Mouse (Mus musculus): ENCODE data around the gene Gm13283. TPM values are rescaled to one million over a fixed set of nuclear protein-coding genes. Genes with fewer than 3 reads are reported as not detected.

The Gm13283 gene
- polyA plus RNA-seq, 1 experiment from 2014 or later, result 0.36 TPM

Other genes with a start within 250 kb of the Gm13283 start
- not detected in 2 replicates for gene Ifnb1, start 237.3 kb upstream of the Gm13283 start, polyA plus RNA-seq (2016; fragmentation: Nextera tagmentation; extraction: Ambion mirVana)
- gene Ifna15, start 201.9 kb upstream of the Gm13283 start, polyA plus RNA-seq (2016; fragmentation: Nextera tagmentation; extraction: Ambion mirVana), result not detected in 2 replicates
- gene Ifna14, start 188.3 kb upstream of the Gm13283 start, polyA plus RNA-seq (2016; fragmentation: Nextera tagmentation; extraction: Ambion mirVana), result not detected in 2 replicates
- gene Ifna9, start 167.7 kb upstream of the Gm13283 start, polyA plus RNA-seq (2016; fragmentation: Nextera tagmentation; extraction: Ambion mirVana), result not detected in 2 replicates
- gene Ifna12, start 156.7 kb upstream of the Gm13283 start, polyA plus RNA-seq (2016; fragmentation: Nextera tagmentation; extraction: Ambion mirVana), result not detected in 2 replicates
- not detected in 2 replicates for gene C87499, start 125.7 kb upstream of the Gm13283 start, polyA plus RNA-seq (2016; fragmentation: Nextera tagmentation; extraction: Ambion mirVana)
- gene Ifna13, start 115.7 kb upstream of the Gm13283 start, polyA plus RNA-seq (2016; fragmentation: Nextera tagmentation; extraction: Ambion mirVana), result not detected in 2 replicates
- not detected in 2 replicates for gene Ifna16, start 83.2 kb upstream of the Gm13283 start, polyA plus RNA-seq (2016; fragmentation: Nextera tagmentation; extraction: Ambion mirVana)
- not detected in 2 replicates for gene Ifna2, start 76.2 kb upstream of the Gm13283 start, polyA plus RNA-seq (2016; fragmentation: Nextera tagmentation; extraction: Ambion mirVana)
- not detected in 2 replicates for gene Ifnab, start 68.8 kb upstream of the Gm13283 start, polyA plus RNA-seq (2016; fragmentation: Nextera tagmentation; extraction: Ambion mirVana)
- gene Gm26566, start 38.3 kb upstream of the Gm13283 start, polyA plus RNA-seq (2016; fragmentation: Nextera tagmentation; extraction: Ambion mirVana), result 1.1 and 1.2 TPM in 2 replicates
- 83.9 and 88.7 TPM in 2 replicates for gene Klhl9, start 37.7 kb upstream of the Gm13283 start, polyA plus RNA-seq (2016; fragmentation: Nextera tagmentation; extraction: Ambion mirVana)
- 0.30 TPM in 1 of 2 replicates, not detected in the other for gene Gm13271, start 5.3 kb upstream of the Gm13283 start, polyA plus RNA-seq (2016; fragmentation: Nextera tagmentation; extraction: Ambion mirVana)
- not detected in 2 replicates for gene Gm13290, start 13.7 kb downstream of the Gm13283 start, polyA plus RNA-seq (2016; fragmentation: Nextera tagmentation; extraction: Ambion mirVana)
- not detected in 2 replicates for gene Gm13289, start 16.8 kb downstream of the Gm13283 start, polyA plus RNA-seq (2016; fragmentation: Nextera tagmentation; extraction: Ambion mirVana)
- gene Gm13272, start 19.7 kb downstream of the Gm13283 start, polyA plus RNA-seq (2016; fragmentation: Nextera tagmentation; extraction: Ambion mirVana), result not detected in 2 replicates
- 0.21 TPM in 1 of 2 replicates, not detected in the other for gene Ifnz, start 22.0 kb downstream of the Gm13283 start, polyA plus RNA-seq (2016; fragmentation: Nextera tagmentation; extraction: Ambion mirVana)
- gene Gm13276, start 25.6 kb downstream of the Gm13283 start, polyA plus RNA-seq (2016; fragmentation: Nextera tagmentation; extraction: Ambion mirVana), result not detected in 2 replicates
- gene Gm13277, start 28.5 kb downstream of the Gm13283 start, polyA plus RNA-seq (2016; fragmentation: Nextera tagmentation; extraction: Ambion mirVana), result not detected in 2 replicates
- not detected in 2 replicates for gene Gm13278, start 31.4 kb downstream of the Gm13283 start, polyA plus RNA-seq (2016; fragmentation: Nextera tagmentation; extraction: Ambion mirVana)
- gene Gm13275, start 34.4 kb downstream of the Gm13283 start, polyA plus RNA-seq (2016; fragmentation: Nextera tagmentation; extraction: Ambion mirVana), result not detected in 2 replicates
- gene Gm13279, start 37.3 kb downstream of the Gm13283 start, polyA plus RNA-seq (2016; fragmentation: Nextera tagmentation; extraction: Ambion mirVana), result not detected in 2 replicates
- 0.34 and 0.79 TPM in 2 replicates for gene Gm13285, start 39.5 kb downstream of the Gm13283 start, polyA plus RNA-seq (2016; fragmentation: Nextera tagmentation; extraction: Ambion mirVana)
- not detected in 2 replicates for gene Gm13287, start 43.1 kb downstream of the Gm13283 start, polyA plus RNA-seq (2016; fragmentation: Nextera tagmentation; extraction: Ambion mirVana)
- not detected in 2 replicates for gene Gm13288, start 45.4 kb downstream of the Gm13283 start, polyA plus RNA-seq (2016; fragmentation: Nextera tagmentation; extraction: Ambion mirVana)
- not detected in 2 replicates for gene Ifna7, start 56.1 kb downstream of the Gm13283 start, polyA plus RNA-seq (2016; fragmentation: Nextera tagmentation; extraction: Ambion mirVana)
- gene Ifna11, start 59.8 kb downstream of the Gm13283 start, polyA plus RNA-seq (2016; fragmentation: Nextera tagmentation; extraction: Ambion mirVana), result not detected in 2 replicates
- not detected in 2 replicates for gene Ifna6, start 67.3 kb downstream of the Gm13283 start, polyA plus RNA-seq (2016; fragmentation: Nextera tagmentation; extraction: Ambion mirVana)
- gene Ifna5, start 75.4 kb downstream of the Gm13283 start, polyA plus RNA-seq (2016; fragmentation: Nextera tagmentation; extraction: Ambion mirVana), result not detected in 2 replicates
- not detected in 2 replicates for gene Ifna4, start 81.7 kb downstream of the Gm13283 start, polyA plus RNA-seq (2016; fragmentation: Nextera tagmentation; extraction: Ambion mirVana)
- gene Ifna1, start 90.0 kb downstream of the Gm13283 start, polyA plus RNA-seq (2016; fragmentation: Nextera tagmentation; extraction: Ambion mirVana), result not detected in 2 replicates
- not detected in 2 replicates for gene Ifne, start 120.1 kb downstream of the Gm13283 start, polyA plus RNA-seq (2016; fragmentation: Nextera tagmentation; extraction: Ambion mirVana)

Data from heart, embryonic 10.5 days (tissue).